Mouse (Mus musculus): ENCODE data around the gene Pga5. TPM values are rescaled to one million over a fixed set of nuclear protein-coding genes. Genes with fewer than 3 reads are reported as not detected.

The Pga5 gene
- polyA plus RNA-seq (2017; shearing (Covaris generic)) = not detected

GRCm38 (mm10) chr19:10677915-10678771 is at the start of gene Pga5:
Gene Pga5, minus strand, starts transcription at chr19:10678071.

GRCm38 (mm10) chr19:10688537-10689352 is 10.9 kb upstream of the Pga5 start, which contains the start of gene Vps37c:
Gene Vps37c, plus strand, starts transcription at chr19:10688735.

GRCm38 (mm10) chr19:10634106-10634871 is 43.6 kb downstream of the Pga5 start, which contains the start of gene Vwce:
Gene Vwce, plus strand, starts transcription at chr19:10634213.

Other genes starting within 250 kb of the Pga5 start
- not detected for gene Lrrc10b, start 220.6 kb downstream of the Pga5 start, polyA plus RNA-seq (2017; shearing (Covaris generic))
- 0.69 TPM for gene Ppp1r32, start 195.1 kb downstream of the Pga5 start, polyA plus RNA-seq (2017; shearing (Covaris generic))
- 39.2 TPM for gene Cpsf7, start 152.8 kb downstream of the Pga5 start, polyA plus RNA-seq (2017; shearing (Covaris generic))
- gene Sdhaf2, start 151.9 kb downstream of the Pga5 start, polyA plus RNA-seq (2017; shearing (Covaris generic)) = 92.9 TPM
- gene Tmem216, start 121.8 kb downstream of the Pga5 start, polyA plus RNA-seq (2017; shearing (Covaris generic)) = 11.7 TPM
- gene Cyb561a3, start 100.9 kb downstream of the Pga5 start, polyA plus RNA-seq (2017; shearing (Covaris generic)) = 48.9 TPM
- gene Tmem138, start 100.7 kb downstream of the Pga5 start, polyA plus RNA-seq (2017; shearing (Covaris generic)) = 23.3 TPM
- 197 TPM for gene Ddb1, start 72.7 kb downstream of the Pga5 start, polyA plus RNA-seq (2017; shearing (Covaris generic))
- 11.5 TPM for gene Tkfc, start 72.4 kb downstream of the Pga5 start, polyA plus RNA-seq (2017; shearing (Covaris generic))
- 0.37 TPM for gene Vwce, start 43.9 kb downstream of the Pga5 start, polyA plus RNA-seq (2017; shearing (Covaris generic))
- 26.5 TPM for gene Vps37c, start 10.7 kb upstream of the Pga5 start, polyA plus RNA-seq (2017; shearing (Covaris generic))
- gene Cd5, start 60.9 kb upstream of the Pga5 start, polyA plus RNA-seq (2017; shearing (Covaris generic)) = 623 TPM
- 713 TPM for gene Cd6, start 152.0 kb upstream of the Pga5 start, polyA plus RNA-seq (2017; shearing (Covaris generic))
- 1.3 TPM for gene Slc15a3, start 161.7 kb upstream of the Pga5 start, polyA plus RNA-seq (2017; shearing (Covaris generic))
- gene Tmem132a, start 191.9 kb upstream of the Pga5 start, polyA plus RNA-seq (2017; shearing (Covaris generic)) = 0.40 TPM
- 58.9 TPM for gene Tmem109, start 203.9 kb upstream of the Pga5 start, polyA plus RNA-seq (2017; shearing (Covaris generic))
- gene Prpf19, start 217.2 kb upstream of the Pga5 start, polyA plus RNA-seq (2017; shearing (Covaris generic)) = 86.7 TPM
- not detected for gene Zp1, start 242.6 kb upstream of the Pga5 start, polyA plus RNA-seq (2017; shearing (Covaris generic))